Mouse (Mus musculus) ovary, postnatal 36 days (tissue): ENCODE data around the gene Limch1.

Experiments used
- DNase-seq: peaks from one replicate; pipeline ENCODE4 v3.0.0; 2022; ENCODE audit warnings: low spot score, mixed read lengths

The Limch1 gene

GRCm38 (mm10) chr5:66983104-66983503, 237.5 kb downstream of the Limch1 start:
- DNase-seq, result no peak

GRCm38 (mm10) chr5:66988926-66989325, 243.3 kb downstream of the Limch1 start:
- DNase-seq, result no peak

GRCm38 (mm10) chr5:66989531-66989930, 243.9 kb downstream of the Limch1 start:
- DNase-seq, result no peak

- DNase-seq, result no peak
These were observed 246.8 kb downstream of the Limch1 start for GRCm38 (mm10) chr5:66992401-66992800.

DNA sequence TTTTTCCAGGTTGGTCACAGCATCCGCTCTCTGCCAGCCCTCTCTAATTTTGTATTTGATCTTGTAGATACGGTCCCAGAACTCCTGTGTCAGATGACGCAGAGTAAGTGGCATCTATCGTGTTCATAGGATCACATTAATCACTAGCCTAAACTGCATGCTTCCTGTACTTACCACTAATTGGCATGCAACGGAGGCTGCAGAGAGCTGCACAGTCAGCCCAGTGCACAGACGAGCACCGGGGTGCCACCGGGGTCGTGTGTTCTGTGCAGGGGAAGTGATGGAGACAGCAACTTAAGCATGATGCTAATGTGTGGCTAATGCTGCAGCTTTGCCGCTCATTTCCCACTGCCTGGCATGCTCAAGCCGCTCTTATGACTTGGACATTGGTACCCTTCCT, 247.4 kb downstream of the Limch1 start:
- no peak for DNase-seq

GRCm38 (mm10) chr5:66996124-66996523, 250.5 kb downstream of the Limch1 start:
- no peak for DNase-seq

DNA sequence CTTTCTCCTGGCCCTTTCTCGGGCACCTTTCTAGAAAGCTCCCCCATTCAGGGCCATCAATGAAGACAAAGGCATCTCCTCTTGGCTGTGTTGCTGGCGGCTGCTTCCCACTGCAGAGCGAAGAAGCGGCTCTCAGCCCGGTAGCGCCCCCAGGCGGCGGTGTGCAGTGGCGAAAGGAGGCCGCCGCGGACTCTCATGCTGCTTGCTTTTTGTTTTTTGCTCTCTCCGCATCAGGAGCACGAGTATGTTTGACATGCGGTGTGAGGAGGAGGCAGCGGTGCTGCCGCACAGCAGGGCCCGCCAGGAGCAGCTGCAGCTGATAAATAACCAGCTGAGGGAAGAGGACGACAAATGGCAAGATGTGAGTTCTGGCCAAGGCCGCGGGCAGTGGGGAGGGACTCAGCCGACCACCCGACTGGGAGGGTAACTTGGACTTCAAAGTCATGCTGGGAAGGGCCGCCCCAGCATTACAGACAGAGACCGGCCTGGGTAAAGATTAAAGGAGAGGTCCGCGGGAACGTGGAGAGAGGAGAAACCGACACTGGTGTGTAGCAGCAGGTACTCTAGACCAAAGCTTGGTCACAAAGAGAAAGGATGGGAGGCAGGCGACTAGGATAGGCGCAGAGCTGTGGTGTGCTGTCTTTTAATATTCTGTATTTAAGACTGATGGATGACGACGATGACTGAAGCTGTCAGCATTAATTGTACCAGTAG, 251.4 kb downstream of the Limch1 start:
- peak; percentile 80 for DNase-seq

GRCm38 (mm10) chr5:66997600-66997930, 251.9 kb downstream of the Limch1 start:
- no peak for DNase-seq

DNA sequence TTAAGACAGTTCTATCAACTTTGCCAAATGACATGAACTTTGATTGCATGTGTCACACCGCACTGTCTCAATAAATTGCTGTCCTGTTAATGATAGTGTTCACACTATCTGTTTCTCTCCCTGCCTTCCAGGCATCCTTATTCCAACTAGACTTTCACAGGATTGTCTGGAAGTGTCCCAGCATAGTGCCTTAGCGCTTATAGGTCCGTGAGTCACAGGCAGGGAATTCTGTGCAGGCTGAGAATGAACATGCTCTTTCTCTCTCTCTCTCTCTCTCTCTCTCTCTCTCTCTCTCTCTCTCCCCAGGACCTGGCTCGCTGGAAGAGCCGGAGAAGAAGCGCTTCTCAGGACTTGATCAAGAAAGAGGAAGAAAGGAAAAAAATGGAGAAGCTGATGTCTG, 252.7 kb downstream of the Limch1 start:
- DNase-seq, result no peak

DNA sequence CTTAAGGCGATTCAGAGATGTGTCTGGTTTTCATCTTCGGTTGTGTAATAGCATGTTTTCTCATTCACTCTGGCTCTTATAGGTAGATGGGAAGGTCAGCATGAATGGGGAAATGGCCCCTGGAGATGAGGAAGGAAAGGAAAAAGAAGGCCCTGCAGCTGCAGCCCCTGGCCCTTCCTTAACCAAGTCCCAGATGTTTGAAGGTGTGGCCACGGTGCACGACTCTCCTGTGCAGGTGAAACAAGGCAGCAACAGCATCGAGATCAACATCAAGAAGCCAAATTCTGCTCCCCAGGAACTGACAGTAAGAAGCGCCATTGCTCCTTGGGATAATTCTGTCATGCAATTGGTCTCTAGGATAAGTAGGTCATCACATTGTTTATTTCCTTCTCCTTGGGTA, 256.7 kb downstream of the Limch1 start:
- DNase-seq, result no peak

DNA sequence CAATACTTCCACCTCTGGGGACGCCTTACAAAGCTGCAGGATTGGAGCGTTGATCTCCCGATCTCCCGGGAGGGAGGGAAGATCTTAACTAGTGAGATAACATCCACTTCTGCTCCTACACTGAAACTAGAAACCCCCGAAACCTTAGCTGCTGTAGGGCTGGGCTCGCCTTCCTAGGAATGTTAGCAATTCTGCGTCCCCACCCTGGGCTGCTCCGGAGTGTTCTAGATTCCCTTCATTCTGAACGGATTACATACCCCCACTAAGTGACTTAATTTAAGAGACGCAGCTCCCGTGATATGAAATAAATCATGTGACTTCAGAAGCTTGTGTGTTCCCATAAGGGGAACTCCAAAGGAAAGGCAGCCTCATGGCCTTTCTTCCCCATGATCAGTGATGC, 259.0 kb downstream of the Limch1 start:
- no peak for DNase-seq

DNA sequence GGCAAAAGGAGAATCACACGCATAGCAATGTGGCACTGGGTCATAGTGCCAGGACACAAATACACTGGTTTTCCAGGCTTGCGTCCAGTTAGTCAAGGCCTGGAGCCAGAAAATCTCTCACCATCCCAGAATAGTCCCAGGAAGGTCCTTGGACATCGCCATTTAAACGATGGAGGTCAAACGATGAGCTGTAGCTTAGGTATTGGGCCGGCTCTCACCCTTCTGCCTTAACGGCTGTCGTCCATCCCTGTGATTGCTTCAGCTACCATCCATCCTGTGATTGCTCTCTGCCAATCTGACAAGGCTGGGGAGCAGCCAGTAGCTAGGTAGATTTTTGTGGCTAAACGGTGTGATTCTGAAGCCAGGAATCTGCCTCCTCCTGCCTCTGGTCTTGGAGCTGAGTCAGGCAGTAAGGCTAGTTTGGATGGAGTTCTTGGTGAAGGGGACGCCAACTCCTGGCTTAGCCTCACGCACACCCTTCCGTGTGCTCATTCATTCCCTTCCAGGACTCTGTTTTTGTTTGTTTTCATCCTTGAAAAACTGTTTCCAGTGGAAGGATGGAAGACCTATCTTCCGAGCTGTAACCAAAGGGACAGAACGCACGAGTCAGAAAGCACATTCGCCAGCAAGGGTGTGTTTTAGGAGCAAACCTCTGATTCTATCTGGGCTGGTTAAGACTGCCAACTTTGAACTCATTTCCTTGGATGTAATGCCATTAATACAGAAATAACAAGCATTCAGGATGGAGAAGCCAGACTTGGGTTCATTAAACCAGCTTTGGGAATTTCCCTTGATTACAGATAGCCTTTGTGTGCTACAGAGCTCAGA, 265.6 kb downstream of the Limch1 start:
- no peak for DNase-seq

GRCm38 (mm10) chr5:67011985-67012384, 266.4 kb downstream of the Limch1 start:
- DNase-seq, result no peak

GRCm38 (mm10) chr5:67013926-67014325, 268.3 kb downstream of the Limch1 start:
- DNase-seq, result no peak

DNA sequence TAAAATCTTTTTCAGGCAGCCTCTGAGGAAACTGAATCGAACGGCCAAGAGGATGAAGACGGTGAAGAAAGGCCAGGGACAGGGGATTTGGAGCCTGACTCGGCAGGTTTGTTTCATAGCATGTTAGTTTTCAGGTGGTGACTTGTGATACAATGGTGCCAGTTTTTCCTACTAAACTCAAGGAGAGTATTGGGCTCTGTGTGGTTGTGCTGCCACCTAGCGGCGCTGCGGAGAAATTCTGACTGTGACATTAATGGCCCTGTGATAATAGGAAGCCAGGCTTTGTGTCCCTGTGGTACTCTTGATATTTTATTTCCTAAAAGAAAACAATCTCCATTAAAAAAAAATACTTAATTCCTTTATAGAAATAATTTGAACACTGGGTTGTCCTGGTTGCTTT, 270.8 kb downstream of the Limch1 start:
- peak; percentile 70 for DNase-seq

- no peak for DNase-seq
These were observed 278.9 kb downstream of the Limch1 start for GRCm38 (mm10) chr5:67024459-67025050.

DNA sequence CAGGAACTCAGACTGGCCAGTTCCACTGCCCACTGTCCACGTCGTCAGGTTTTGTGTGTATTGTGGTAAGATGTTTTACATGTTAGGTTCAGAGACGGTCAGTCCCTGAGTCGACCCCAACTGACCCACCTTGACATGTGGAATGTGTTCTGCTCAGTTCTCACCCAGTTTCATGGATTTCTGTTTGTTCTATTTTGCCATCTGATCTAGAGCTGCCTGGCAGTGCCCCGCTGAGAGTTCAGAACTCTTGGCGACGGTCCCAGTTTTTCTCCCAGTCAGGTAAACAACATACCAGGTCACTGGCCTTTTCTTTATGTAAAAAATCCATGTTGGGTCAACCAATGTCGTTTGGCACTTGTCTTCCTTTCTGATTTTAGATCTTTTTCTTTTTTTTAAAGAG, 279.5 kb downstream of the Limch1 start:
- peak; percentile 12 for DNase-seq

GRCm38 (mm10) chr5:67025581-67025980, 280.0 kb downstream of the Limch1 start:
- no peak for DNase-seq

DNA sequence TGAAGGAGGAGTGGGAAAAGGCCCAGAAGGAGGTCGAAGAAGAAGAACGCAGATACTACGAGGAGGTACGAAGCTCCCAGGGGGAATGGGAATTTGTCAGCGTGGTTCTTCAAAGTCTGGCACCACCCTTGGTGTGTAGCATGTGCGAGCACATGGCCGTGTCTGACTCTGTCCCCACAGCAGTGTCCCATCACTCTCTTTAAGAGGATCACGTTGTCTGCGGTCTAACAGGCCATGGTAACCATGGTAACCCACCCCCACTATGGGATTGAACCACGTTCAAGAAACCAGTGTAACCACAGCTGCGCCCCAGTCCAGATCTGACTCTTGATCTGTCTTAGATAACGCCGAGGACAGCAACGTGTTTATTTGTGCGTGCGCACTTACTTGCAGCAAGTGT, 283.2 kb downstream of the Limch1 start:
- no peak for DNase-seq

- no peak for DNase-seq
These were observed 284.3 kb downstream of the Limch1 start for GRCm38 (mm10) chr5:67029946-67030345.

DNA sequence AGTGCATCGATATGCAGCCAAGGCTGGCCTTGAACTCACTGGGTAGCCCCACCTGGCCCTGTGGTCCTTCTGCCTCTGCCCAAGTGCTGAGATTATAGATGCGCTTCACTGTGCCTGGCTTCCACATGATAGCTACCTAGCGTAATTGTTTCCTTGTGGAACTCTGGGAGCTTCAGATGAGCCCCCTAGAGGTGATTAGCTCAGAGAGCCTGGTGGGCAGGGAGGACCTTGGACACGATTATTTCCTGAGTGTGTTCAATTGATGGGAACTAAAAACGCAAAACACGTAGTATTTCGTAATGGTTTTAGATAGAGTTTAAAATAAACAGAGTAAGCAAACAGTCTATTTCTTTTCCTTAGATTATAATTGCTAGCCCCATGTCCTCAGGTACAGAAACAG, 287.0 kb downstream of the Limch1 start:
- DNase-seq, result no peak

DNA sequence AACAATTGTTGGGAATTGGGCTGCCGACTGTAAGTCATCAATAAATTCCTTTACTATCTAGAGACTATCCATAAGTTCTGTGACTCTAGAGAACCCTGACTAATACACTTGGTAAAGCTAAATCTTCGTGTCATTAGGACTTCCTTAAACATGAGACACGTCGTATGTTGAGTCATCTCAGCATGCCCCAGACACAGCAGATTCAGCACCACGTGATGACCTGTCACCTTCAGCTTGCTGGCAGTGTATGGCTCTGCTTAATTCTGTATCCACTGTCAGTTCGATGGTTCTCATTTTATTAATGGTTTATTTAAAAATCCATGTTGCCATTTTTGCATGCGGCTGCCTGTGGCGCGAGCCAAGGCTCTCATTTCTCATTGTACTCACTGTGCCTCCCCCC, 298.3 kb downstream of the Limch1 start:
- DNase-seq, result no peak

DNA sequence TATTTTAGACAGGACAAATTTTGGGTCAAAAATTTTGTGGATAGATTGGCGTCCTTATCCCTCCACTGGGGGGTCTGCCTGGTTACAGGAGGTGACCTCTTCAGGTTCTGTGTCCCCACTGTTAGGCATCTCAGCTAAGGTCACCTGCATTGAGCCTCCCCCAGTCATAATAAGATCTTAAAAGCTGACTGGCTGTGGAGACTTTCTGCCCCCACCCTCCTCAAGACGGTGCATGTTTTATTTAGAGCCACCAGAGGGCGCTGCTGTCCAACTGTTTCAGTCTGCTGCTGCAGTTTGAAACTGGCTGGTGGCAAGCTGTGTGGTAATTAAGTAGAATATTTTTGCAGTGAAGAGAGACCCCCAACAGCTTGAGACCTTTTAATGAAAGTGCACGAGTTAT, 302.4 kb downstream of the Limch1 start:
- DNase-seq, result peak; percentile 11
